Mouse (Mus musculus): ENCODE data around the gene Gm4340. TPM values are rescaled to one million over a fixed set of nuclear protein-coding genes. Genes with fewer than 3 reads are reported as not detected.
"Not testable (repeated sequence)": the region's sequence is repeated elsewhere in the genome, so short reads cannot be mapped to it uniquely, and the experiment has no call there.

The Gm4340 gene
- not detected for total RNA-seq (2021)
- long read RNA-seq, experiment 1, result 0 reads
- long read RNA-seq, experiment 2, result 0 reads

GRCm38 (mm10) chr10:104193742-104194141 is at the start of gene Gm4340:
TSS of gene Gm4340 (plus strand) at chr10:104194042.
- not testable (repeated sequence) for DNase-seq (ENCODE audit: low spot score in 2 of 2)

DNA sequence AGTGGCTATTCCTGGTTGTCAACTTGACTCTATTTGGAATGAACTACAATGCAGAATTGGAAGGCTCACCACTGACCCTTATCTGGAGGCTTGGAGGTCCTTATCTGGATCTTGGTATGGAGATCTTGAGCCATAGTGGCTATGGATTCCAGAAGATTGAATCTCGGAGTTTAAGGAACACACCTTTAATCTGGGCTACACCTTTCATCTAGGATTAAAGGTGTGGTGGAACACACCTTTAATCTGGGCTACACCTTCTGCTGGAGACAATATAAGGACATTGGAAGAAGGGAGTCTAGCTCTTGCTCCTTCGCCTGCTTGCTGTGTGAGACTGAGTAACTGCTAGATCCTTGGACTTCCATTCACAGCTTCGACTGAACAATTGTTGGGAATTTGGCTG is 42.6 kb upstream of the Gm4340 start, which contains the start of gene Gm6763:
Gm6763 (plus strand) TSS at position 301 of the 400 bp plus-strand sequence.
- not testable (repeated sequence) for DNase-seq (ENCODE audit: low spot score in 2 of 2)

DNA sequence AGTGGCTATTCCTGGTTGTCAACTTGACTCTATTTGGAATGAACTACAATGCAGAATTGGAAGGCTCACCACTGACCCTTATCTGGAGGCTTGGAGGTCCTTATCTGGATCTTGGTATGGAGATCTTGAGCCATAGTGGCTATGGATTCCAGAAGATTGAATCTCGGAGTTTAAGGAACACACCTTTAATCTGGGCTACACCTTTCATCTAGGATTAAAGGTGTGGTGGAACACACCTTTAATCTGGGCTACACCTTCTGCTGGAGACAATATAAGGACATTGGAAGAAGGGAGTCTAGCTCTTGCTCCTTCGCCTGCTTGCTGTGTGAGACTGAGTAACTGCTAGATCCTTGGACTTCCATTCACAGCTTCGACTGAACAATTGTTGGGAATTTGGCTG is 34.1 kb upstream of the Gm4340 start, which contains the start of gene Gm8764:
Gm8764 (plus strand) TSS at position 301 of the 400 bp plus-strand sequence.
- DNase-seq (ENCODE audit: low spot score in 2 of 2), result not testable (repeated sequence)

DNA sequence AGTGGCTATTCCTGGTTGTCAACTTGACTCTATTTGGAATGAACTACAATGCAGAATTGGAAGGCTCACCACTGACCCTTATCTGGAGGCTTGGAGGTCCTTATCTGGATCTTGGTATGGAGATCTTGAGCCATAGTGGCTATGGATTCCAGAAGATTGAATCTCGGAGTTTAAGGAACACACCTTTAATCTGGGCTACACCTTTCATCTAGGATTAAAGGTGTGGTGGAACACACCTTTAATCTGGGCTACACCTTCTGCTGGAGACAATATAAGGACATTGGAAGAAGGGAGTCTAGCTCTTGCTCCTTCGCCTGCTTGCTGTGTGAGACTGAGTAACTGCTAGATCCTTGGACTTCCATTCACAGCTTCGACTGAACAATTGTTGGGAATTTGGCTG is 25.6 kb upstream of the Gm4340 start, which contains the start of gene Gm21304:
Gm21304 (plus strand) TSS at position 301 of the 400 bp plus-strand sequence.
- DNase-seq (ENCODE audit: low spot score in 2 of 2), result not testable (repeated sequence)

DNA sequence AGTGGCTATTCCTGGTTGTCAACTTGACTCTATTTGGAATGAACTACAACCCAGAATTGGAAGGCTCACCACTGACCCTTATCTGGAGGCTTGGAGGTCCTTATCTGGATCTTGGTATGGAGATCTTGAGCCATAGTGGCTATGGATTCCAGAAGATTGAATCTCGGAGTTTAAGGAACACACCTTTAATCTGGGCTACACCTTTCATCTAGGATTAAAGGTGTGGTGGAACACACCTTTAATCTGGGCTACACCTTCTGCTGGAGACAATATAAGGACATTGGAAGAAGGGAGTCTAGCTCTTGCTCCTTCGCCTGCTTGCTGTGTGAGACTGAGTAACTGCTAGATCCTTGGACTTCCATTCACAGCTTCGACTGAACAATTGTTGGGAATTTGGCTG is 17.1 kb upstream of the Gm4340 start, which contains the start of gene Gm21312:
Gm21312 (plus strand) TSS at position 301 of the 400 bp plus-strand sequence.
- not testable (repeated sequence) for DNase-seq (ENCODE audit: low spot score in 2 of 2)

DNA sequence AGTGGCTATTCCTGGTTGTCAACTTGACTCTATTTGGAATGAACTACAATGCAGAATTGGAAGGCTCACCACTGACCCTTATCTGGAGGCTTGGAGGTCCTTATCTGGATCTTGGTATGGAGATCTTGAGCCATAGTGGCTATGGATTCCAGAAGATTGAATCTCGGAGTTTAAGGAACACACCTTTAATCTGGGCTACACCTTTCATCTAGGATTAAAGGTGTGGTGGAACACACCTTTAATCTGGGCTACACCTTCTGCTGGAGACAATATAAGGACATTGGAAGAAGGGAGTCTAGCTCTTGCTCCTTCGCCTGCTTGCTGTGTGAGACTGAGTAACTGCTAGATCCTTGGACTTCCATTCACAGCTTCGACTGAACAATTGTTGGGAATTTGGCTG is 8.6 kb upstream of the Gm4340 start, which contains the start of gene Gm20765:
Gm20765 (plus strand) TSS at position 301 of the 400 bp plus-strand sequence.
- not testable (repeated sequence) for DNase-seq (ENCODE audit: low spot score in 2 of 2)

DNA sequence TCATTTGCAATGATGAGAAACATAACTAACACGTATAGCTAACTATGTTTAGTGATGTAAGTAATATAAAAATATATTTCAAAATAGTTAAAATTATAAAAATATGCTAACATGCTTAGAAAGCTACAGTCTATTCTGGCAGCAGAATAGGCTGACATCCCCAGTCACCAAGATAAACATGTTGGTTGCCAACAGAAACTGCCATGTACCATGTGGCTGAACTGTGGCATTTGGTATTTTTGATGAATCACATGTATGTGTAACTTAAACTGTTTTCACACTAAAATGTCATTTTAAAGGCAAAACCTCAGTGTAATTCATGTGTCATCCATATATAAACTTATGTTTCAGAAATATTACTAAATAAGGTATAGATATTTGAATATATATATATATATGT is 15.8 kb downstream of the Gm4340 start:
- no peak for DNase-seq (ENCODE audit: low spot score in 2 of 2)

DNA sequence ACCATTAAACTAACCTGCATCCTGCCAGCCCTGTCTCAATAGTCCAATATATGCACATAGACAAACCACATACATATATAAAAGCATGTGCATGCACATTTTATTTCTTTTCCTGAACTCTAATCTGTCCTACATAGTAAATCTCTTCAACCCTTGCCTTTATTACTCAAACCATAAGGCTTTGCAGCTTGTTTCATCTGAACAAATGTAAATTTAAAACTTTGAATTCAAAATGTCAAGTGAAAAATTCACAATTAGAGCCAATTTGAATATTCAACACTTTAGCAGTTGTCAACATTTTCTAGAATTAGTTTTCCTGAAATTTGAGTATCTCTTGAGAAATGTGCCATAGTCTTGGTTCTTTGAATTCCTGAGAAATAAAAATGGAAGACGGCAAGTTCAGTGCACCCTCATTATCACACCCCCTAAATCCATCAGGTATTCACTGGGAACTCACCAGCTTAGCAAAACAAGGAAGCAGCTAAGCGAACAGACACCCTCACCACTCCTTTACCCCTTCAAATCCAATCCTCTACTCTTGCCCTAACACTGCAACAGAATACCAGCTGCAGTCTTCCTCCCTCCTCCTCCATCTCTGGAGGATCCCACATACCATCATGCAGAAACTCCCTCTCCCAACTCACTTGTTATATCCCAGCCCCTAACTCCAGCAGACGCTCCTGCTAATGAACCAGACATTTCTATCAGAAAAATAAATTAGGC is 16.6 kb downstream of the Gm4340 start:
- peak in 1 of 2 experiments; percentile 1 for DNase-seq (ENCODE audit: low spot score in 2 of 2)

GRCm38 (mm10) chr10:104214527-104214926 is 20.7 kb downstream of the Gm4340 start:
- DNase-seq (ENCODE audit: low spot score in 2 of 2), result no peak

DNA sequence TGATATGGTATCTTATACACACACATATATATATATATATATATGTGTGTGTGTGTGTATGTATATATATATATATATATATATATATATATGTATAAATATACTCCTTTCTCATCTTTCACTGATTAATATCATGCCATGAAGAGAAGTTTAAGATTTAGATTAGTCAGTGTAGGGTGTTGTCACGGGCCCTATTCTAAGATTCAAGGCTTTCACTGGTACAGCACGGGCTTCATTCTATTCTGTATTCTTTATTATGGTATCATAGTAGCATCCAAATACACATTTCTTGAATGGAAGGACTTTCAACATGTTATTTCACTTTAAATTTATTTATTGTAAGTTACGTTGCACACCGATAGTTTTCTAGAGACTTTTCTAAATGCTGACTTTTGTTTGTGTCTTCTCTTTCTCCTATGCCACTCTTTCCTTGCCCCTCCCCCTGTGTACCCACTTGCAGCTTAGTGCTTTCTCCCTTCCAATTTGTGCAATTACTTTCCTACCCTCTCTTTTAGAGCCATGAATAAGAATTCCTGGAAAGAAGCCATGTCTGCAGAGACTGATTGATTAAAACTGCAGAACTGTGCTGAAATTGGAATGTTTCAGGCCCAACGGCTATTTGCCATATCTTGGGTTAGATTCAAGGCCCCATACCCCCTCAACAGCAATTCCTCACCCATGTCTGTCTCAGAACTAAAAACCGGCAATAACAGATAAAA is 26.6 kb downstream of the Gm4340 start:
- DNase-seq (ENCODE audit: low spot score in 2 of 2), result peak in 1 of 2 experiments; percentile 2

Other genes starting within 250 kb of the Gm4340 start
- not detected for gene Gm21293, start 51.1 kb upstream of the Gm4340 start, total RNA-seq (2021)
- not detected for gene Gm6763, start 42.5 kb upstream of the Gm4340 start, total RNA-seq (2021)
- not detected for gene Gm8764, start 34.0 kb upstream of the Gm4340 start, total RNA-seq (2021)
- not detected for gene Gm21304, start 25.5 kb upstream of the Gm4340 start, total RNA-seq (2021)
- not detected for gene Gm21312, start 17.0 kb upstream of the Gm4340 start, total RNA-seq (2021)
- not detected for gene Gm20765, start 8.5 kb upstream of the Gm4340 start, total RNA-seq (2021)

Measured in layer of hippocampus, postnatal 14 days (tissue).